Mouse (Mus musculus) C2C12 (cell line): ENCODE measurements at regions not wholly inside any gene's neighbourhood (a gene's known extent, or its start where the extent isn't known, plus 50 kb on each side); places are given as distances from the start of the nearest gene placed in this dataset.

Source experiments
- CTCF ChIP-seq: IDR thresholded peaks from one replicate; pipeline ENCODE4 v1.5.1; 2011; ENCODE audit not compliant: control insufficient read depth, insufficient read depth, insufficient read length
- MYOD1 ChIP-seq: IDR thresholded peaks from one replicate; pipeline ENCODE4 v1.6.1; 2011; ENCODE audit warnings: low read depth; ENCODE audit not compliant: control insufficient read depth, insufficient read length

- no peak for TF ChIP-seq MYOD1
- no peak for TF ChIP-seq CTCF
Observed at GRCm38 (mm10) chr4:127543276-127543675, 185.3 kb upstream of the Gjb5 start.
